Mouse (Mus musculus) hindbrain, embryonic 13.5 days (tissue): Measurements from ENCODE around the gene Wdr20. TPM values are rescaled to one million over a fixed set of nuclear protein-coding genes. Genes with fewer than 3 reads are reported as not detected.
"Not testable (repeated sequence)": the region's sequence is repeated elsewhere in the genome, so short reads cannot be mapped to it uniquely, and the experiment has no call there.

Experiments used
- ATAC-seq: fragments of 200-750 bp; cut with Nextera tagmentation; 2 replicates; pipeline ENCODE4 v1.8.0; 2017; ENCODE audit warnings: moderate TSS enrichment; ENCODE audit not compliant: low FRiP score
- H3K27ac ChIP-seq: fragments of 300-500 bp; sonication (generic); 2 replicates; pipeline ENCODE4 v1.5.1; 2015; ENCODE audit warnings: inconsistent platforms, mild to moderate bottlenecking, moderate library complexity
- H3K27me3 ChIP-seq: fragments of 300-500 bp; sonication (generic); 2 replicates; pipeline ENCODE4 v1.6.1; 2015; ENCODE audit warnings: mild to moderate bottlenecking, inconsistent platforms
- H3K36me3 ChIP-seq: fragments of 300-500 bp; sonication (generic); 2 replicates; pipeline ENCODE4 v1.6.1; 2015; ENCODE audit warnings: mild to moderate bottlenecking, inconsistent platforms
- H3K4me1 ChIP-seq: fragments of 300-500 bp; sonication (generic); replicated peaks from 2 replicates; pipeline ENCODE4 v1.6.1; 2015; ENCODE audit warnings: inconsistent platforms
- H3K4me2 ChIP-seq: fragments of 300-500 bp; sonication (generic); 2 replicates; pipeline ENCODE4 v1.6.1; 2015; ENCODE audit warnings: inconsistent platforms, mild to moderate bottlenecking, moderate library complexity
- H3K4me3 ChIP-seq: fragments of 300-500 bp; sonication (generic); 2 replicates; pipeline ENCODE4 v1.5.1; 2015; ENCODE audit warnings: mild to moderate bottlenecking, inconsistent platforms
- H3K9ac ChIP-seq: fragments of 300-500 bp; sonication (generic); 2 replicates; pipeline ENCODE4 v1.6.1; 2015; ENCODE audit warnings: mild to moderate bottlenecking, inconsistent platforms
- H3K9me3 ChIP-seq: fragments of 300-500 bp; sonication (generic); 2 replicates; pipeline ENCODE4 v1.6.1; 2016; ENCODE audit warnings: inconsistent platforms
- WGBS: fragments of 180-500 bp; shearing (Covaris S2); methylation state at CpG from one replicate; pipeline ENCODE4 v1.1.7; 2015; 5-methylcytosine and 5-hydroxymethylcytosine counted together
- polyA plus RNA-seq: library from polyadenylated mRNA; unstranded; fragments of >200 nt; fragmentation: Nextera tagmentation; extraction: Ambion mirVana; gene quantifications from 2 replicates; pipeline ENCODE4 v1.2.1, GENCODE M21; 2015

Gene Wdr20
- polyA plus RNA-seq, 1 experiment from 2014 or later: 26.0 TPM

DNA sequence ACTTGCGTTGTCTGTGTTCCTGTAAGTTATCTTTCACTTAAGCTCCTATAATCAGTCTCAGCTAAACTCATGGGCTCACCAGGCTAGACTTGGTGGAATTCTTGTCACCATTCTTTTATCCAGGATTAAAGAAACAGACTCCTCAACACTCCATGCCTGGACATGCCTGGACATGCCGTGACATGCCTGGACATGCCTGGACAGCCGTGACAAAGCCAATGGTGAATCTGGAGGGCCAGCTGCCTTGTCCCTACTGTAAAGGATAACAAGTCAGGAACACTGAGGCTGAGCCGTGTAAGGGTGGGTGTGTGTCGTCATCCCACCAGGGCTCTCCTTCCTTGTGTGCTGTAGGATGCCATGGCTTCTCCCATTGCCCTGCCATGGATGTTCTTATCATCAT lies 12.7 kb upstream of the Wdr20 start:
- ATAC-seq: no peak
- 94% methylated on average over 5 of the region's 5 CpGs for WGBS
- no peaks in the 10 kb centered on the region for H3K9me3 ChIP-seq
- no peaks in the 10 kb centered on the region for H3K36me3 ChIP-seq
- no peaks in the 10 kb centered on the region for H3K4me1 ChIP-seq
- no peak overlapping the region for H3K27ac ChIP-seq
- H3K4me2 ChIP-seq: no peak overlapping the region
- no peak overlapping the region for H3K4me3 ChIP-seq
- H3K9ac ChIP-seq: no peak overlapping the region
- no peaks in the 10 kb centered on the region for H3K27me3 ChIP-seq

DNA sequence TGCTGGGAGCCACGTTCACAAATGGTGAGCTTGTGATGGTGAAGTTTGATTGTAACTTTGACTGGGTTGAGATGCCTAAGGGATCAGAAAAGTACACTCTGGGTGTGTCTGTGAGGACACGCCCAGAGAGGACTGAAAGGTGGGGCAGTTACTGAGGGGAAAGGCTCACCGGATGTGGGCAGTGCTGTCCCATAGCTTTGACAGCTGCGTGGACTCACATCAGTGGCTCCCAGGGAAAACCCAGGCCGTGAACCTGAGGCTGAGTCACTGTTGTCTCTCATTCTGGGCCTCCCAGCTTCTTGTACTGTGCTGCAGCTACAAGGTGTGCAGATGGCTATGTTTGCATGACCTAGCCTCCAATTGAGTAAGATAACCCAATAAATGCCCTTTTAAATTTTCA lies 12.3 kb upstream of the Wdr20 start:
- no peak for ATAC-seq
- 85% methylated on average over 5 of the region's 5 CpGs for WGBS
- Histone ChIP-seq H3K9me3 (no peaks in the 10 kb centered on the region), H3K9ac (no peak overlapping the region), H3K27me3 (peaks cover 3% of the 10 kb centered on the region; the same call in 1 of the 2 replicates), H3K4me3 (no peak overlapping the region), H3K4me2 (no peak overlapping the region), H3K36me3 (no peaks in the 10 kb centered on the region), H3K4me1 (no peaks in the 10 kb centered on the region), H3K27ac (no peak overlapping the region)

DNA sequence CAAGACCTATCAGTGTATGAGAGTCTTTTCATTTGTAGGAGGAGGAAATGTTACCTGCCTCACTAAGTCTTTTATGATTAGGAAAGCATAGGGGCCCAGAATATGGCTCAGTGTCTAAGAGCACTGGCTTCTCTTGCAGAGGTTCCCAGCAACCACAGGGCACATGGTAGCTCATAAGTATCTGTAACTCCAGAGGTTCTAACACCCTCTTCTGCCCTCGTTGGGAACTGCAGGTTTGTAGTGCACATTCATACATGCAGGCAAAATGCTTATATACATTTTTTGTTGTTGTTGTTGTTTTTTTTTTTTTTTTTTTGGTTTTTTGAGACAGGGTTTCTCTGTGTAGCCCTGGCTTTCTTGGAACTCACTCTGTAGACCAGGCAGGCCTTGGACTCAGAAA lies 11.3 kb upstream of the Wdr20 start:
- ATAC-seq: no peak
- H3K27ac ChIP-seq: no peak overlapping the region
- H3K36me3 ChIP-seq: no peaks in the 10 kb centered on the region
- H3K27me3 ChIP-seq: peaks cover 3% of the 10 kb centered on the region; the same call in 1 of the 2 replicates
- H3K4me1 ChIP-seq: no peaks in the 10 kb centered on the region
- no peaks in the 10 kb centered on the region for H3K9me3 ChIP-seq
- H3K4me2 ChIP-seq: no peak overlapping the region
- no peak overlapping the region for H3K9ac ChIP-seq
- WGBS: 57% methylated on average over 1 of the region's 1 CpGs
- no peak overlapping the region for H3K4me3 ChIP-seq

DNA sequence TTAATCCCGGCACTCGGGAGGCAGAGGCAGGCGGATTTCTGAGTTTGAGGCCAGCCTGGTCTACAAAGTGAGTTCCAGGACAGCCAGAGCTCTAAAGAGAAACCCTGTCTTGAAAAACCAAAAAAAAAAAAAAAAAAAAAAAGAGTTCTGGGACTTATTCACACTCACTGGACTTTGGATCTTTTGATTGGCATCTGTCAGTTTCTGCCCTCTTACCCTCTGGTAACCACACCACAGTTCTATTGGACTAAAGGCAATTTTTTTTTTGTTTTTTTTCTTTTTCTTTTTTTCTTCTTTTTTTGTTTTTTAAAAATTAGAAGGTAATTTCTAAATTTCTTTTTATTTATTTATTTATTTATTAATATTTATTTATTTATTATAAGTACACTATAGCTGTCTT lies 4.5 kb upstream of the Wdr20 start:
- WGBS: 96% methylated on average over 3 of the region's 3 CpGs
- H3K4me1 ChIP-seq, H3K27ac ChIP-seq, H3K9ac ChIP-seq, H3K36me3 ChIP-seq, H3K4me3 ChIP-seq, H3K9me3 ChIP-seq, H3K4me2 ChIP-seq, ATAC-seq: not testable (repeated sequence)
- H3K27me3 ChIP-seq: peaks cover 19% of the 10 kb centered on the region

DNA sequence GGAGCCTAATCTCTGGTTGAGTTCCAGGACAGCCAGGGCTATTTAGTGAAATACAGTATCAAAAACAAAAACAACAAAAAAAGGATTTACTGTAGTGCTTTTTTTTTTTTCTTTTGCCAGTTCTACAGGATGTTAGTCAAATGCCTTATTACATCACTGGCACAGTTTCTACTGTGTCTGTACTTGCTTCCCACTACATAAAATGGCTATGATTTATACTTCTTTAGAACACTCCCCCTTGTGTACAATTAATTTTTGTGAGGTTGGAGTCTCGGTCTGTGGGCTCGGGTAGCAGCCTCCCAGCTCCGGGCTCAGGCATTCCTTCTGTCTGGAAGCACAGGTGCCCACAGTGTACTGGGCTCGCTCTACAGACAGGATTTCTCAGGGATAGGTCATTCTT lies 1.1 kb upstream of the Wdr20 start:
- Histone ChIP-seq H3K4me2 (peak overlapping the region; percentile 72), H3K9me3 (no peaks in the 10 kb centered on the region), H3K9ac (no peak overlapping the region; the same call in 1 of the 2 replicates), H3K27me3 (peaks cover 16% of the 10 kb centered on the region), H3K36me3 (no peaks in the 10 kb centered on the region), H3K4me3 (peak overlapping the region; percentile 98), H3K27ac (no peak overlapping the region; the same call in 1 of the 2 replicates), H3K4me1 (peaks cover 34% of the 10 kb centered on the region)
- WGBS: 19% methylated on average over 4 of the region's 4 CpGs
- ATAC-seq: no peak

DNA sequence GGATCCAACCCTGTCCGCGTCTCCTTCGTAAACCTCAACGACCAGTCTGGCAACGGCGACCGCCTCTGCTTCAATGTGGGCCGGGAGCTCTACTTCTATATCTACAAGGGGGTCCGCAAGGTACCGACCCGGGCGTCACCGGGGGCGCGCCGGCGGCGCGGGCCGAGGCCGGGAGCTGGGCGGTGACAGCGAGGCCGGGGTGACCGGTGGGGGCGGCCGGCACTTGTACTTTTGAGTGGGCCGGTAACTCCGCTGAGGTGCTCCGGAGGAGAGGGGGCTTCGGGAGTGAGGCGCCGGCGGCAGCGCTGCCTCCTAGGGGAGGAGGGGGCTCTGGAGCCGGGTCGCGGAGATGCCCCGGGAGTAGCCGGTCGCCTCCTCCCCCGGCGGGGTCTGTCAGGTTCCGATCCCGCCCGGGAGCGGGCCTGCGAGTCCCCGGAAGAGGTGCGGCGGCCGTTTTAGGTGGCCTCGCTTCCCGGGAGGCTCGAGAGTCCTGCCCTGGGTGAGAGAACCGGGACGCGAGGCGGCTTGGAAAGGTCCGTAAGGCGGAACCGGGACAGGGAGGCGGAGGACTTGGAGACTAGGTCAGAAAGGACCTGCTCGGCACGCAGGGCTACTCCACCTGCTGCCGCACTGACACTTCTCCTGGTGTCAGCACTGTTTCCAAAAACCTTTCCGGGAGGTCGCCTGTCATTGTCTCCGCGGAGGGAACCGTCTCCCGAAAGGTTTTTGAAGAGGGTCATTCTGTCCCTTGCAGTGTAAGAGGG lies 596 bp downstream of the Wdr20 start:
- peak; percentile 87 for ATAC-seq
- peak overlapping the region; percentile 98 for H3K4me3 ChIP-seq
- H3K9me3 ChIP-seq: no peaks in the 10 kb centered on the region
- H3K9ac ChIP-seq: peak overlapping the region; percentile 94
- peaks cover 16% of the 10 kb centered on the region for H3K27me3 ChIP-seq
- no peaks in the 10 kb centered on the region for H3K36me3 ChIP-seq
- WGBS: under 1% methylated on average over 63 of the region's 72 CpGs
- H3K27ac ChIP-seq: peak overlapping the region; percentile 94
- H3K4me1 ChIP-seq: peaks cover 34% of the 10 kb centered on the region
- H3K4me2 ChIP-seq: peak overlapping the region; percentile 89

DNA sequence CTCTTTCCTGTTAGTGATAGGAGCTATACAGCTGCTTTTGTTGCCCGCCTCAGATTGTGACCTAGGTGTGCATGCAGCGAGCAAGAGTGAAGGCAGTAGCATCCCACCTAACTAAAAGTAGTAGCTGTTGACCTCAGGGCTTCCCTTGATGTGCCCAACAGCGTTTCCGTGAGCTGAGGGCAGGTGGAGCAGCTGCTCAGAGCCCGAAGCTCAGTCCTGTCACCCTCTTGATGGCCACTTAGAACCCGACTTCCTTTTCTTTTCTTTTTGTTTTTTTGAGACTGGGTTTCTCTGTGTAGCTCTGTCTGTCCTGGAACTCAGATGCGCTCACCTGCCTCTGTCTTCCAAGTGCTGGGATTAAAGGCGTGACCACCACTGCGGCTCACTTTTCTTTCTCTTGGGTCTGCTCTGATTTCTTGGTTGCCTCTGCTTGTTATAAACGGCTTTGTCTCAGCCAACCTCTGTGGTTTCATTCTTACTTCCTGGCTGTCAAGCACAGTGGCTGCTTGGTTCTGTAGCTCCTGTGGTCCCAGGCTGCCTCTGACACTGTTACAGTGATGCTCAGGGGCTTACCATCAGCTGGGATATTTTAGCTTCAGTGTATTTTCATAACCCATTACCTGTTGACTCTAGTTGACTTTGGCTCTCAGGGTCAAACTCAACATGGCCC lies 13.2 kb downstream of the Wdr20 start:
- WGBS: 87% methylated on average over 10 of the region's 10 CpGs
- Histone ChIP-seq H3K36me3 (peaks cover 8% of the 10 kb centered on the region; the same call in 1 of the 2 replicates), H3K9me3 (no peaks in the 10 kb centered on the region), H3K9ac (no peak overlapping the region), H3K27ac (no peak overlapping the region), H3K4me2 (no peak overlapping the region), H3K4me3 (no peak overlapping the region), H3K27me3 (no peaks in the 10 kb centered on the region), H3K4me1 (peaks cover 3% of the 10 kb centered on the region)
- no peak for ATAC-seq

DNA sequence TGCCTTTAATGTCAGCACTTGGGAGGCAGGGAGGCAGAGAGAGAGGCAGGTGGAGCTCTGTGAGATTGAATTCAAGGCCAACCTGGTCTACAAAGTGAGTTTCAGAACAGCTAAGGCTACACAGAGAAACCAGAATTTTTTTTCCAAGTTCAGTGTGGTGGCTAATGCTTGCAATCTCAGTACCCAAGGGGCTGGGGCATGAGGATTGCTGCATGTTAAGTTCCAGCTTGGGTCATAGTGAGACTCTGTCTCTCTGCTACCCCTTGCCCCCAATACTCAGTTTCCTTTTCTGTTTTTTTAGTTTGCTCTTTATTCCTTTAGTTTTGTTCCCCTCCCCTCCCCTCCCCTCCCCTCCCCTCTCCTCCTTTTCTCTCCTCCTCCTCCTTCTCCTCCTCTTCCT lies 15.0 kb downstream of the Wdr20 start:
- H3K27ac ChIP-seq: no peak overlapping the region
- peaks cover 3% of the 10 kb centered on the region for H3K4me1 ChIP-seq
- H3K9me3 ChIP-seq: no peaks in the 10 kb centered on the region
- no peak overlapping the region for H3K9ac ChIP-seq
- ATAC-seq: no peak
- H3K4me3 ChIP-seq: no peak overlapping the region
- H3K36me3 ChIP-seq: peaks cover 8% of the 10 kb centered on the region; the same call in 1 of the 2 replicates
- no peak overlapping the region for H3K4me2 ChIP-seq
- H3K27me3 ChIP-seq: no peaks in the 10 kb centered on the region

DNA sequence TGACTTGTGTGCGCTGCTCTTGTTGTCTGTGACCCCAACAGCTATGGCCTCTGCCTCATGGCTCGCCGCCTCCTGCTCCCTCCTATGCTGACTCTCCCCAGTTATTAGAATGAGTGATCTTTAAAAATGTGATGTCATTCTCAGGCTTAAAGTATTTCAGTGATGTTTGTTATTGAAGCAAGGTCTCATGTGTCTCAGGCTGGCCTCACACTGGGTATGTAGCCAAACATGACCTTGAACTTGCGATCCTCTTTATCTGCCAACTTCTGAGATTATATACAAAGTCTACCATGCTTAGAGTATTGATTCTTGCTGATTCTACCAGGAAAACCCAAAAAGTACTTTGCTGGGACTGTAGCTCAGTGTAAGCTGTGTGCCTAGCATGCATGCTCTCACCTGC lies 16.2 kb downstream of the Wdr20 start:
- H3K4me3 ChIP-seq: no peak overlapping the region
- peaks cover 3% of the 10 kb centered on the region for H3K4me1 ChIP-seq
- no peak for ATAC-seq
- H3K27ac ChIP-seq: no peak overlapping the region
- H3K4me2 ChIP-seq: no peak overlapping the region
- 95% methylated on average over 4 of the region's 4 CpGs for WGBS
- H3K9ac ChIP-seq: no peak overlapping the region
- no peaks in the 10 kb centered on the region for H3K27me3 ChIP-seq
- peaks cover 8% of the 10 kb centered on the region; the same call in 1 of the 2 replicates for H3K36me3 ChIP-seq
- no peaks in the 10 kb centered on the region for H3K9me3 ChIP-seq

DNA sequence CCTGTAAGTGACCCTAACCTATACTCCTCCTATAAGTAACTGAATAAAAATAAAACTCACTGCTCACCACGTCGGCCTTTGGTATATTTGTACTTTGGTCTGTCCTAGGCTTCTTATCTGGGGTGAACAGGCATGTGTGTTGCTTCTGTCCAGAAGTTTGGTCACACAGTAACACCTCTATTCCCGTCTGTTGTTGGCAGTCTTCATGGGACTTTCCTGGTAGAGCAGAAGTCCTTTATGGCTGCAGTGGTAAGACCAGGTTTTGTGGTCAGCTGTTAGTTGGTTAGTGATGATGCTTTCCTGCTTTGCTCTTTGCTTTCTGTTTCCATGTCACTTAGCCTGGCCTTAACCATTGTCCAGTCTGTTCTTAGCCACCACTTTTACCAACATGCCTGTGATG lies 19.4 kb downstream of the Wdr20 start:
- Histone ChIP-seq H3K27ac (no peak overlapping the region), H3K4me1 (peaks cover 9% of the 10 kb centered on the region), H3K36me3 (peaks cover 8% of the 10 kb centered on the region; the same call in 1 of the 2 replicates), H3K4me2 (no peak overlapping the region), H3K4me3 (no peak overlapping the region), H3K27me3 (no peaks in the 10 kb centered on the region), H3K9me3 (no peaks in the 10 kb centered on the region), H3K9ac (no peak overlapping the region)
- 92% methylated on average over 3 of the region's 3 CpGs for WGBS
- ATAC-seq: no peak

DNA sequence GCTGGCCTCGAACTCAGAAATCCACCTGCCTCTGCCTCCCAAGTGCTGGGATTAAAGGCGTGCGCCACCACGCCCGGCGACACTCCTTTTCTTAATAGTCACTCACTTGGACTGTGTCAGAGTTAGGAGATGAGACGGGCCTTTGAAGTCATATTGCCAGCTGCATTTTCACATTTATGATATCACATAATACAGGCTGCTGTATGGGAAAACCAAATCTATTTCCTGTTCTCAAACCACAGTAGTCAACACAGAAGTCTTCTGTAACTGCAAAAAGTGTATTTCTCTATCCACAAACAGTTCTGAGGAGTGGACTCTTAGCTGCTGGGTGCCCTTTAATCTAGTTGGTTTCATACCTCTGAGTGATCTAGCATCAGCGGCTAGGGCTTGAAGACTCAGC lies 21.2 kb downstream of the Wdr20 start:
- no peak for ATAC-seq
- Histone ChIP-seq H3K9ac (no peak overlapping the region), H3K4me2 (no peak overlapping the region), H3K4me3 (no peak overlapping the region), H3K27ac (no peak overlapping the region), H3K4me1 (peaks cover 6% of the 10 kb centered on the region), H3K36me3 (peaks cover 8% of the 10 kb centered on the region; the same call in 1 of the 2 replicates), H3K9me3 (no peaks in the 10 kb centered on the region), H3K27me3 (no peaks in the 10 kb centered on the region)
- 96% methylated on average over 8 of the region's 8 CpGs for WGBS

DNA sequence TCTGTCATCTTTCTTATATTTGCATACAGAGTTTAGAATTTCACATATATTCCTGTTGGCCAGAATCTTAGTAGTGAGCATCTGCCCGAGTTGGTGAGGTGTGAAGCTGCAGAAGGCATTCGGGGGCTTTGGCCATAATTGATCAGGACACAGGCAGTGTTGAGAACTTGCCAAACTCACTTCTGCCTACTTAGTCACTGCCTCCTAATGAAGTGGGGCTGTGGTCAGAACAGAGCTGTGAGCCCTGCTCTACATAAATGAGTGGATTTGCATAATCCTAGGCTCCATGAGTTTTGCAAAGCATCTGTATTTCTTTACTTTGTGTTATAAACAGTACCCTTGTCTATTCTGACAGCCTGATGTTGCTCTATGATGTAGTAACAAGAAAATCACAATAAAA lies 24.6 kb downstream of the Wdr20 start:
- Histone ChIP-seq H3K4me3 (no peak overlapping the region), H3K9ac (no peak overlapping the region), H3K4me2 (no peak overlapping the region), H3K27ac (no peak overlapping the region), H3K36me3 (no peaks in the 10 kb centered on the region), H3K9me3 (no peaks in the 10 kb centered on the region), H3K4me1 (peaks cover 12% of the 10 kb centered on the region), H3K27me3 (no peaks in the 10 kb centered on the region)
- 87% methylated on average over 2 of the region's 2 CpGs for WGBS
- ATAC-seq: no peak

DNA sequence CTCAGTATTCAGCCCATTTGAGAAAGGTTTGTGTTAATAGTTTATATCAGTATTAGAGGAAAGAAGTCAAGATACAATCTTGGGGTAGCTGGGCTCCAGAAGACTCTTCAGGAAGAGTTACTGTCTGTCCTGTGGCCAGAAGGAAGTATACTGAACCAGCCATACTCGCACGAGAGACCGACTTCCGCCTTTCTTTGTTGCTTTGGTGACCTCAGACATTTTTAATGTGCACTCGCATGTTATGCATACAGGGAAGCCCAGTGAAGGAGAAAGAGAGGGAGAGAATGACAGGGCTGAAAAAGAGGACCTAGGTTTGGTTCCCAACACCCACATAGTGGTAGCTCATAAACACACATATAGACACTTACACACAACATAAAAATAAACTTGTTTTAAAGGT lies 26.8 kb downstream of the Wdr20 start:
- 87% methylated on average over 5 of the region's 5 CpGs for WGBS
- Histone ChIP-seq H3K36me3 (no peaks in the 10 kb centered on the region), H3K4me3 (no peak overlapping the region), H3K4me1 (peaks cover 28% of the 10 kb centered on the region), H3K4me2 (no peak overlapping the region), H3K27me3 (no peaks in the 10 kb centered on the region), H3K9ac (no peak overlapping the region), H3K9me3 (no peaks in the 10 kb centered on the region), H3K27ac (no peak overlapping the region)
- ATAC-seq: no peak
